Mouse (Mus musculus) liver, embryonic 16.5 days (tissue): Measurements from ENCODE around the gene Acad8. TPM values are rescaled to one million over a fixed set of nuclear protein-coding genes. Genes with fewer than 3 reads are reported as not detected.

ENCODE experiments used
- polyA plus RNA-seq: library from polyadenylated mRNA; unstranded; fragments of >200 nt; fragmentation: Nextera tagmentation; extraction: Ambion mirVana; gene quantifications from 2 replicates; pipeline ENCODE4 v1.2.1, GENCODE M21; 2015

Gene Acad8
- polyA plus RNA-seq, 1 experiment from 2014 or later: 14.5 TPM

Other genes with a start within 250 kb of the Acad8 start
- 0.04 and 0.06 TPM in 2 replicates for gene Glb1l2, start 193.1 kb downstream of the Acad8 start, polyA plus RNA-seq
- gene Glb1l3, start 138.7 kb downstream of the Acad8 start, polyA plus RNA-seq: not detected in 2 replicates
- not detected in 2 replicates for gene Gm1110, start 76.5 kb downstream of the Acad8 start, polyA plus RNA-seq
- 39.3 and 40.9 TPM in 2 replicates for gene Thyn1, start 144 bp upstream of the Acad8 start, polyA plus RNA-seq
- 7.7 and 8.5 TPM in 2 replicates for gene Vps26b, start 30.5 kb upstream of the Acad8 start, polyA plus RNA-seq
- 30.9 and 31.9 TPM in 2 replicates for gene Ncapd3, start 30.6 kb upstream of the Acad8 start, polyA plus RNA-seq
- gene Jam3, start 155.9 kb upstream of the Acad8 start, polyA plus RNA-seq: 2.9 and 3.0 TPM in 2 replicates